Mouse (Mus musculus) brain, embryonic 14.5 days (tissue): ENCODE data around the gene Ubash3a.

Source experiments
- CTCF ChIP-seq: fragments of 200-500 bp; IDR thresholded peaks from 2 replicates; pipeline ENCODE4 v1.5.1; 2012; ENCODE audit warnings: inconsistent platforms, mild to moderate bottlenecking, moderate library complexity, borderline replicate concordance; ENCODE audit not compliant: insufficient read depth, insufficient read length; ENCODE audit errors: extremely low read depth
- POLR2A ChIP-seq: fragments of 200-500 bp; IDR thresholded peaks from 2 replicates; pipeline ENCODE4 v1.6.1; 2012; ENCODE audit warnings: mild to moderate bottlenecking, inconsistent platforms, borderline replicate concordance; ENCODE audit not compliant: poor library complexity, insufficient read depth, insufficient read length, severe bottlenecking; ENCODE audit errors: extremely low read depth

DNA sequence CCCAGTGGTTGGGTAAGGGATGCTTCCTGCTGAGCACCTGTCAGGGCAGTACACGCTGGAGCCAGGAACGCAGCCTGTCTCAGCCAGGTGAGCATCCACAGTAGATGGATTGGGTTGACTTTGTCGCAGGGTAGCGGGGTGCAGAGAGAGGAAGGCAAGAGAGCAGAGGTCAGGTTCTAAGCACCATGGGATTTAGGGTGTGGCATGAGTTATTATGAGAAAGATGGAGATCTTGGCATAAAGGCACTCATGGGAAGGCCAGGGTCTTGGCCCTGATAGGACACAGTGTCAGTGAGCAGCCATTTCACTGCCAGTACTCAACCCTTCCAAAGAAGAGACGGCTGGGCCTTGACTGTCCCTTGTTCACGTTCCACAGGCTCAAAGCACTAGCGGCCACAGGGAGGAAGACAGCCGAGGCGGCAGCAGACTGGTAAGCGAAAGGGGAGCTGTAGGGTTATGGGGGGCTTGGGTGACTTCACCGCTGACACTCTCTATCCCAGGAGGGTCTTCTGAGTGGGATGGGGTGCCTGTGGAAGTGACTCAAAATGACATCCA lies 1.8 kb downstream of the Ubash3a start:
- TF ChIP-seq POLR2A: no peak
- TF ChIP-seq CTCF: no peak
